Mouse (Mus musculus) small intestine, adult 2 months (tissue): ENCODE data around the gene Wnt10b. TPM values are rescaled to one million over a fixed set of nuclear protein-coding genes. Genes with fewer than 3 reads are reported as not detected.

Source experiments
- H3K27ac ChIP-seq: fragments of 200-500 bp; 2 replicates; pipeline ENCODE4 v1.5.1; 2012; ENCODE audit warnings: low read depth, low read length, control low read depth, inconsistent platforms; ENCODE audit not compliant: insufficient read depth
- H3K27me3 ChIP-seq: fragments of 200-500 bp; 2 replicates; pipeline ENCODE4 v1.6.1; 2012; ENCODE audit warnings: mild to moderate bottlenecking, moderate library complexity, low read length, inconsistent platforms; ENCODE audit not compliant: control insufficient read depth, insufficient read depth
- H3K36me3 ChIP-seq: fragments of 200-500 bp; 2 replicates; pipeline ENCODE4 v1.6.1; 2012; ENCODE audit warnings: mild to moderate bottlenecking, low read length, control low read depth, inconsistent platforms; ENCODE audit not compliant: control insufficient read depth, insufficient read depth
- H3K4me1 ChIP-seq: fragments of 200-500 bp; 2 replicates; pipeline ENCODE4 v1.6.1; 2012; ENCODE audit warnings: low read length, inconsistent platforms, mixed read lengths; ENCODE audit not compliant: control insufficient read depth, insufficient read depth, insufficient read length
- H3K4me3 ChIP-seq: fragments of 200-500 bp; 2 replicates; pipeline ENCODE4 v1.5.1; 2012; ENCODE audit warnings: low read depth, mild to moderate bottlenecking, control low read depth, inconsistent platforms, low read length, moderate library complexity
- CTCF ChIP-seq: fragments of 200-500 bp; IDR thresholded peaks from 2 replicates; pipeline ENCODE4 v1.5.1; 2012; ENCODE audit warnings: low read depth, mild to moderate bottlenecking, control low read depth, inconsistent platforms, low read length, moderate library complexity, mixed read lengths; ENCODE audit not compliant: insufficient replicate concordance, insufficient read length; ENCODE audit errors: extremely low read depth
- POLR2A ChIP-seq: fragments of 200-500 bp; IDR thresholded peaks from 2 replicates; pipeline ENCODE4 v1.6.1; 2012; ENCODE audit warnings: low read depth, mild to moderate bottlenecking, control low read depth, inconsistent platforms, low read length, moderate library complexity
- WGBS: fragments of 180-500 bp; shearing (Covaris S2); methylation state at CpG from one replicate; pipeline ENCODE4 v1.1.7; 2018; 5-methylcytosine and 5-hydroxymethylcytosine counted together
- polyA plus RNA-seq: library from polyadenylated mRNA; depleted of rRNA; stranded (reverse); fragments of >200 nt; gene quantifications from 2 replicates; pipeline ENCODE4 v1.2.3, GENCODE M21; 2012

The Wnt10b gene
- polyA plus RNA-seq, 1 experiment, result 0.18 TPM

GRCm38 (mm10) chr15:98736521-98736920 lies 41.4 kb downstream of the Wnt10b start:
- Histone ChIP-seq H3K4me1 (no peaks in the 10 kb centered on the region), H3K27me3 (no peaks in the 10 kb centered on the region), H3K27ac (no peak overlapping the region), H3K4me3 (no peak overlapping the region), H3K36me3 (peaks cover 33% of the 10 kb centered on the region)
- 90% methylated on average over 10 of the region's 10 CpGs for WGBS
- TF ChIP-seq CTCF (no peak), POLR2A (no peak)

- H3K27ac ChIP-seq, result no peak overlapping the region
- H3K27me3 ChIP-seq, result no peaks in the 10 kb centered on the region
- TF ChIP-seq POLR2A (no peak), CTCF (no peak)
- H3K36me3 ChIP-seq, result peaks cover 12% of the 10 kb centered on the region
- 61% methylated on average over 5 of the region's 5 CpGs for WGBS
- H3K4me3 ChIP-seq, result no peak overlapping the region
- no peaks in the 10 kb centered on the region for H3K4me1 ChIP-seq
Observed at GRCm38 (mm10) chr15:98733976-98734566, 43.9 kb downstream of the Wnt10b start.

GRCm38 (mm10) chr15:98733370-98733769 lies 44.6 kb downstream of the Wnt10b start:
- 28% methylated on average over 6 of the region's 6 CpGs for WGBS
- Histone ChIP-seq H3K4me3 (no peak overlapping the region), H3K27me3 (no peaks in the 10 kb centered on the region), H3K36me3 (peaks cover 7% of the 10 kb centered on the region), H3K27ac (no peak overlapping the region), H3K4me1 (0 out of 2 replicates have a peak, but pooled peaks cover under 1% of the 10 kb centered on the region)
- TF ChIP-seq POLR2A, result no peak
- no peak for TF ChIP-seq CTCF

GRCm38 (mm10) chr15:98732006-98732531 lies 45.9 kb downstream of the Wnt10b start:
- H3K27ac ChIP-seq, result no peak overlapping the region
- TF ChIP-seq CTCF (no peak), POLR2A (no peak)

DNA sequence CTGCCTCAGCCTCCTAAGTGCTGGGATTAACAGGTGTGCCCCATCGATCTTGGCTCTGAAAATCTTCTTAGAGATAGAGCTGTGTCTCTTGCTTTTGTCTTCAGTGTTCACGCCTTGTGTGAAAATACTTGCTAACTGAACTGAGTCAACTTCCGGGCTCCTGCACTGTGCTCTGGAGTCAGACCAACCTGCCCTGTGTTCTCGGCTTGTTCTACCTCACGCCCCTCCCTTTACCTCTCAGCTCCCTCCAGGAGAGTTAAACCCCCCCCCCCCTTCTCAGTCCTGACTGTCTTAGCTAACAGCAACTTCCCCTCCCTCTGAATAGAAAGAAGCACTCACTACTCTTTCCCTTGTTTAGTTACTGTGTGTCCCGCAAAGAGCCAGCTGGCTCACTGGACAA lies 47.2 kb downstream of the Wnt10b start:
- peaks cover 12% of the 10 kb centered on the region for H3K4me1 ChIP-seq
- no peak overlapping the region for H3K27ac ChIP-seq
- no peak overlapping the region for H3K4me3 ChIP-seq
- no peaks in the 10 kb centered on the region for H3K36me3 ChIP-seq
- H3K27me3 ChIP-seq, result no peaks in the 10 kb centered on the region
- 69% methylated on average over 6 of the region's 6 CpGs for WGBS
- no peak for TF ChIP-seq POLR2A
- TF ChIP-seq CTCF, result no peak

More at GRCm38 (mm10) chr15:98732006-98732531, 45.9 kb downstream of the Wnt10b start:
- Histone ChIP-seq H3K4me1 (peaks cover 12% of the 10 kb centered on the region), H3K27me3 (no peaks in the 10 kb centered on the region), H3K36me3 (peaks cover 7% of the 10 kb centered on the region), H3K4me3 (no peak overlapping the region)
- WGBS, result 50% methylated on average over 8 of the region's 8 CpGs

GRCm38 (mm10) chr15:98729791-98730545 lies 48.0 kb downstream of the Wnt10b start:
- Histone ChIP-seq H3K4me3 (no peak overlapping the region), H3K36me3 (no peaks in the 10 kb centered on the region), H3K4me1 (peaks cover 12% of the 10 kb centered on the region), H3K27me3 (no peaks in the 10 kb centered on the region), H3K27ac (no peak overlapping the region)
- 58% methylated on average over 7 of the region's 7 CpGs for WGBS
- TF ChIP-seq CTCF (no peak), POLR2A (no peak)

DNA sequence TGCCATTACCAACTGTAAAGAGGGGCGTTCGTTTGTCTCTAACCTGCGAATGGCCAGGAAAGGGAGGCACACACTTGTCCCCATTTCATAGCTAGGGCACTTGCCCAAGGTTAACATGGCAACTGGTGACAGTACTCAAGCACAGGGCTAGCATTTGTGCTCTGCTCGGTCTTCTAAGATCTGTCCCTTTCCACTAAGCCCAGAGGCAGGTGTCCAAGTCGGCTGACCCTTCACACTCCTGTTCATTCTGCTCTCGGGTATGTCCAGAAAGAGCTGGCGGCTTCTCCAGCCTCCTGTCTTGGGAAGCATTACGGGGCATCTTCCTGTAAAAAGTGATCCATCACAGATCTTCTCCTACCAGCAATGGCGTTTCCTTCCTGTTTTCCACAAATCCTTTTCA lies 49.6 kb downstream of the Wnt10b start:
- H3K36me3 ChIP-seq, result no peaks in the 10 kb centered on the region
- H3K4me1 ChIP-seq, result peaks cover 12% of the 10 kb centered on the region
- 40% methylated on average over 9 of the region's 9 CpGs for WGBS
- peaks cover 6% of the 10 kb centered on the region; the same call in 1 of the 2 replicates for H3K27me3 ChIP-seq
- H3K4me3 ChIP-seq, result no peak overlapping the region
- H3K27ac ChIP-seq, result no peak overlapping the region
- TF ChIP-seq CTCF (no peak), POLR2A (no peak)
